Mouse (Mus musculus) testis, adult 2 months (tissue): Measurements from ENCODE around the gene Hsf5.

Source experiments
- CTCF ChIP-seq: fragments of 200-500 bp; IDR thresholded peaks from 2 replicates; pipeline ENCODE4 v1.5.1; 2012; ENCODE audit warnings: low read depth, mild to moderate bottlenecking, inconsistent platforms, low read length, moderate library complexity; ENCODE audit not compliant: control insufficient read depth, insufficient read depth, insufficient replicate concordance
- POLR2A ChIP-seq: fragments of 200-500 bp; IDR thresholded peaks from 2 replicates; pipeline ENCODE4 v1.6.1; 2012; ENCODE audit warnings: low read depth, mild to moderate bottlenecking, inconsistent platforms, low read length, moderate library complexity; ENCODE audit not compliant: control insufficient read depth

DNA sequence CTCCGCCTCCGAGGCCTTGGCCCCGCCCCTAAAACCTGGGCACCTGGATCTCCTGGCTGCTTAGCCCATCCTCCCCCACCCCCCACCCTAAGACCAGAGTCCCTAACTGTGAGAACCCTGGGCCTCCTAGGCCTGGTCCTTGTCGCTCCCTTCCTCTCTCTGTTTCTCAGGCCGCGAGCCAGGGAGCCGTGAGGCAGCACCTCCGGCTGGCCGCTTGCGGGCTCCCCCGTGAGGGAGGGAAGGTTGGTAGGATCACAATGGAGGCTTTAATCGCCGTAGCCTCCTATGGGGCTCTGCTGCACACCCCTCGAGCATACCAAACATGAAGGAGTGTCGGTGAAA, 24.6 kb upstream of the Hsf5 start:
- TF ChIP-seq POLR2A (no peak), CTCF (no peak)
